Mouse (Mus musculus): ENCODE results near the gene Zfand4. TPM values are rescaled to one million over a fixed set of nuclear protein-coding genes. Genes with fewer than 3 reads are reported as not detected.

The Zfand4 gene
- total and polyA plus RNA-seq, 3 experiments = 4.3 to 5.5 TPM; not detected in 1

- no peak; the same call in 1 of the 2 replicates for TF ChIP-seq RAD21 (IDR thresholded peaks at IDR 0.05; ENCODE audit: low read depth, low read length)
- TF ChIP-seq SIN3A (IDR thresholded peaks at IDR 0.05; ENCODE audit: low read length) = peak; percentile 95
- no peak for TF ChIP-seq CHD2 (IDR thresholded peaks at IDR 0.05; ENCODE audit: low read length)
- no peak for TF ChIP-seq ZC3H11A (IDR thresholded peaks at IDR 0.05; ENCODE audit: low read depth, low read length)
Measured at GRCm38 (mm10) chr6:116286870-116287575, 23.0 kb downstream of the Zfand4 start (continued).

DNA sequence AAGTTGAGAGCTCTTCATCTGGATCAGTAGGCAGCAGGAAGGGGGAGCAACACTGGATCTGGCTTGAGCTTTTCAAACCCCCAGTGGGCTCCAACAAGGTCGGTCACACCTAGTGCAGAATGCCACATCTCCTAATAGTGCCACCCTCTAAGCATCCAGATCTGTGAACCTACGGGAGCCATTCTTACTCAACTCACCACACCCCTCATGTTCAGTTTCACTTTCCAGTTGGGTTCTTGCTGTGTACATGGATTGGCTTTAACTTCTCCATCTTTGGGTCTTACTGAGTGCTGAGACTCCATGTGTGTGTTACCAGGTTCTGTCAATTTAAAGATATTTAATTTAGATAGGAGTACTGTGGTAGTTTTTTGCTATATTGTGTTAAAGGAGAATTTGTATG lies 47.4 kb downstream of the Zfand4 start:
- Histone ChIP-seq H3K27ac (ENCODE audit: control insufficient read depth, low read depth, low read length) (no peak overlapping the region), H3K9me3 (replicated peaks; ENCODE audit: insufficient read depth, low read length) (no peaks in the 10 kb centered on the region), H3K36me3 (ENCODE audit: control insufficient read depth in 1 of 2, insufficient read depth in 2 of 2, low read length in 2 of 2) (peaks cover 0 to under 1% of the 10 kb centered on the region in 2 experiments; a peak in 2 of 4 replicates), H3K4me1 (ENCODE audit: control insufficient read depth in 1 of 2, insufficient read depth in 2 of 2, low read length in 2 of 2) (peaks cover 2 to 3% of the 10 kb centered on the region in 2 experiments; a peak in 2 of 4 replicates), H3K9ac (ENCODE audit: control insufficient read depth, low read depth, low read length, poor library complexity, severe bottlenecking) (no peak overlapping the region), H3K27me3 (ENCODE audit: control insufficient read depth in 1 of 2, insufficient read depth in 2 of 2, low read length in 2 of 2) (no peaks in the 10 kb centered on the region), H3K79me2 (ENCODE audit: control insufficient read depth, insufficient read depth, low read length, poor library complexity) (no peaks in the 10 kb centered on the region), H3K4me3 (ENCODE audit: control insufficient read depth in 1 of 2, insufficient read depth in 1 of 2, low read depth in 2 of 2, low read length in 2 of 2) (no peak overlapping the region)
- DNase-seq (ENCODE audit: low read depth, low spot score) = no peak
- TF ChIP-seq USF1 (IDR thresholded peaks at IDR 0.05; ENCODE audit: low read depth, low read length) (no peak), ZC3H11A (IDR thresholded peaks at IDR 0.05; ENCODE audit: low read depth, low read length) (no peak), NRF1 (IDR thresholded peaks at IDR 0.05; ENCODE audit: insufficient read depth, low read depth, low read length, poor library complexity, severe bottlenecking) (no peak), RCOR1 (IDR thresholded peaks at IDR 0.05; ENCODE audit: low read depth, low read length) (no peak), SIN3A (IDR thresholded peaks at IDR 0.05; ENCODE audit: low read length) (no peak), NELFE (IDR thresholded peaks at IDR 0.05; ENCODE audit: low read depth, low read length) (no peak), CTCF (IDR thresholded peaks at IDR 0.05 in 2 of 3, conservative IDR thresholded peaks at IDR 0.05 in 1 of 3; ENCODE audit: control insufficient read depth in 1 of 3, insufficient read depth in 1 of 3, low read depth in 2 of 3, low read length in 3 of 3, poor library complexity in 1 of 3, severe bottlenecking in 1 of 3) (no peak), MAFK (IDR thresholded peaks at IDR 0.05; ENCODE audit: borderline replicate concordance, low read depth, low read length) (no peak), GABPA (IDR thresholded peaks at IDR 0.05; ENCODE audit: low read depth, low read length) (no peak), USF2 (IDR thresholded peaks at IDR 0.05; ENCODE audit: borderline replicate concordance in 1 of 2, insufficient read depth in 1 of 2, low read depth in 1 of 2, low read length in 2 of 2) (no peak), ZNF384 (IDR thresholded peaks at IDR 0.05; ENCODE audit: low read depth, low read length) (no peak), POLR2AphosphoS2 (IDR thresholded peaks at IDR 0.05; ENCODE audit: low read length) (no peak), ZMIZ1 (IDR thresholded peaks at IDR 0.05; ENCODE audit: low read depth, low read length) (no peak), E2F4 (IDR thresholded peaks at IDR 0.05; ENCODE audit: borderline replicate concordance, low read depth, low read length) (no peak), UBTF (IDR thresholded peaks at IDR 0.05; ENCODE audit: borderline replicate concordance, insufficient read depth, low read depth, low read length) (no peak), MYC (IDR thresholded peaks at IDR 0.05; ENCODE audit: low read depth, low read length) (no peak)

All from MEL (cell line).